Mouse (Mus musculus) G1E-ER4 (cell line): ENCODE measurements around the gene Tmem251. TPM values are rescaled to one million over a fixed set of nuclear protein-coding genes. Genes with fewer than 3 reads are reported as not detected.

Source experiments
- GATA1 ChIP-seq: IDR thresholded peaks from one replicate; pipeline ENCODE4 v1.8.0; 2012; ENCODE audit warnings: low read length, inconsistent platforms
- polyA plus RNA-seq: library from polyadenylated mRNA; stranded (reverse); fragments of >175 nt; gene quantifications from 2 replicates; pipeline ENCODE4 v1.2.3, GENCODE M21; 2012

Tmem251 gene
- polyA plus RNA-seq, 1 experiment: 2.9 TPM

GRCm38 (mm10) chr12:102729855-102730797 lies 13.4 kb upstream of the Tmem251 start:
- TF ChIP-seq GATA1: no peak

DNA sequence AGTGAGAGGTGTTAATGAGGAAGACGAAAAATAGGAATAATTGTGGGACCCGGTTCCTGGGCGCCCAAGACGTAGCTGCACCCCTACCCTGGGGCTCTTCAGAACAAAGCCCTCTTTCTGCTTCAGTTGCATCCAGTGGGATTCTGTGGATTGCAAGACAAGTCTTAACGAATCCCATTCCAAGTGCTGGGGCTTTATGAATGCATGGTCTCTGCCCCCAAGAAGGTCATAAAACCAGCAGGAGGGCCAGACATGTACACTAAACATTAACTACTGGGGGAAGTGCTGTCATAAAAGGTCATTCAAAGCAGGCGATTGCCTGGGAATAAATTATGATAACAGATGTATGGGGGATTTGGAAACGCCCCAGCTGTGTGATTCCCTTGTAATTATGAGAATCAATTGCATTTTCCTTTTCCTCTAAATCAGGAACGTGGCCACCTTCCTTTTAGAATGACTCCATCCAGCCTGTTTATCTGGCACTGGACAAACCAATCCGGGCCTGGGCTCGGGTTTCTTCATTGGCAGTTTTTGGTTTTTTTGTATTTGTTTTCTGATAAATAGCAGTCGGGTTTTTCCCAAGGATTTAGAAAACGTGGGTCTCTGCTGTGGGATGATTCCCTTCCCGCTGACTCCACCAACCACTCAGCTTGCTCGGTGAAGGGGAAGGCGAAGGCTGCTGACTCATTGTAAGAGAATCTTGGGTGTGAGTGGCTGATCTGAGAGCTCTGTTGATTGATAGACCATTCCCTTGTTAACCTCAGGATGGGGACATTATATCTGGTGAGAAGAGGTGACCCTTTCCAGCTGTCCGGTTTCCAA lies 12.6 kb upstream of the Tmem251 start:
- no peak for TF ChIP-seq GATA1

DNA sequence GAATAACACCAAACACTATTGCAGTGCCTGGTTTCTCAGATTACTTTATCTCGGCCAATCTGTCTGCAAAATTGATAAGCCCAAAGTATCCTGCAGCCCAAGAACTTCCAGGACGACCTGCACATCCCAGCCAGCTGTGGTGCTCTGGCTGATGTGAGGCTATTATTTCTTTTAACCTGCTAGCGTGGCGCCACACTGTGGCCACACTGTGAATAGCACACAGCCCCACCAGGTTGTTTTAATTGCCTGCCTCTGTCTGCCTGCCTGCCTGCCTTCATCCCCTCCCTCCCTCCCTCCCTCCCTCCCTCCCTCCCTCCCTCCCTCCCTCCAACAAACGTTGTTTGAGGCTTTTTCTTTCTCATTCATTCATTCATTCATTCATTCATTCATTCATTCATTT lies 10.2 kb upstream of the Tmem251 start:
- no peak for TF ChIP-seq GATA1

DNA sequence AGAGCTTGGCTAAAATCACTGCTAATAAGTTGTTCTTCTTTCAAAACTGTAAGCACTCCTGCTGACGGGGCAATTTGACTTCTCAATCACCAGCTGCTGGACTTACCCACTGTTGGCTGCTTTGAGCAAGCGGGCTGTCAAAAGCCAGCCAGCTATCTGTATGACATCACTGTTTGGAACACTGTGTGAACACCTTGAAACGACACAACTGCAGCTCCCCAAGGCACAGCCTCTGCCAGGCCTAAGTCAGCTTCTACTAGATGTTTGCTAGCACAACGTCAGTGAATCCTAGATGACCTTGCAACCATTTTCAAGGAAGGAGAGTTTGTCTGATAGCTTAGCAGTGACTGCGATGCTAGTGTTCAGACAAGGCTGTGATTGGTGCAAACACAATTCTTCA lies 4.5 kb upstream of the Tmem251 start:
- TF ChIP-seq GATA1: no peak

DNA sequence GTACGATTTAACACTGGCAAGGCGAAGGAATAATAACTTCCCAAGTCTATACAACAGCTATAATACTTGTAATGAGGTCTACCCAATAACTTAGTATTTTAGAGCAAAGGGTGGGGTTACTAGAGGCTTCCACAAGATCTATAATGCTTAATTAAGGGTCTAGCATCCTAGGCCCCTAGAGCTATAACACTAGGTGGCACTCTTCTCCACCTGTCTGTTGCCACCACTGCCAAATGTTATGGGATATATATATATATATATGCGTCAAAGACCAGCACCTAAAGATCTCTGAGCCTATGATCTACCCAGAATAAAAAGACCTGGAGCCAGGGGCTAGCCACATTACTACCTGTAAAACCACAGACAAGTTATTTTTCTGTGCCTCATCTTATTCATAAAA lies 3.3 kb upstream of the Tmem251 start:
- no peak for TF ChIP-seq GATA1

- no peak for TF ChIP-seq GATA1
These were observed 1.5 kb upstream of the Tmem251 start for GRCm38 (mm10) chr12:102742056-102742455.

DNA sequence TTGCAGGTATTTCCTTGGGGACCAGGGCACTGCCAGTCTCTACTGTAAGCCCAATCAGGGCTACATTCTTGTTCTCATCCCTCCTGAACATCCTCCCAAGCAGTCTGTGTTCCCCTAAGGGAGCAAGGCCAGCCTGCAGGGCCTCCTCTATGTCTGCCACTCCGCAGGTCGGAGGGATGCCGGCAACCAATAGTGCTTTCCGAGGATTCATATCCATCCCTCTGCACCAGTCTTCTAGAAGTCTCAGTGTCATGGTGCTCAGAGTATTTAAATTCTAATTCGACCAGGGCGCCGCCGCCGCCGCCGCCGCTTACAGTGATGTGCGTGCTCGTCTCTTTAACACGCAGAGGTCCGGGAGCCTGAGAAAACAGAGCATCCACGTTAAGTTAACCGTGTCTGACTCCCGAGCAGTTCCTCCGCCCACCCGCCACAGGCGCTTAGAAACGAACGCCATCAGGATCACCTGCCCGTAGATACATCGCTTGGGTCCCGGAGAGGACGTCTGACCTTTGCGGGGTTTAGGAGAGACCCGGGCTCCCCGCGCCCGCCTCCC lies 450 bp upstream of the Tmem251 start:
- no peak for TF ChIP-seq GATA1

DNA sequence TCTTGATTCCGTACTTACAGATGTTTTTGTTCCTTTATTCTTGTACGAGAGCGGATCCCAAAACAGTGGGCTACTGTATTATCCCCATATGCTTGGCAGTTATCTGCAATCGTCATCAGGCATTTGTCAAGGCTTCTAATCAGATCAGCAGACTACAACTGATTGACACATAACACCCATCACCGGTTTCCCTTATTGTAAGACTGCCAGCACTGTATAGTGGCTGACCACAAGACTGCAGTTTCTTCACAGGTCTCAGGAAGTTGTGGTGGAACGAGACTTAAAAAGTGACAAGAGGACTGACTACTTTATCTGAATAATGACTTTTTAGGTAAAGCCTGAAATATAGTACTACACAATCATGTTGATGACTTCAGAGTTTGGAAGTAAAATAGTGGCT lies 1.3 kb downstream of the Tmem251 start:
- TF ChIP-seq GATA1: peak; percentile 59

- no peak for TF ChIP-seq GATA1
These were observed 4.7 kb downstream of the Tmem251 start for GRCm38 (mm10) chr12:102748256-102748655.

- TF ChIP-seq GATA1: no peak
These were observed 12.7 kb downstream of the Tmem251 start for GRCm38 (mm10) chr12:102756304-102756703.

DNA sequence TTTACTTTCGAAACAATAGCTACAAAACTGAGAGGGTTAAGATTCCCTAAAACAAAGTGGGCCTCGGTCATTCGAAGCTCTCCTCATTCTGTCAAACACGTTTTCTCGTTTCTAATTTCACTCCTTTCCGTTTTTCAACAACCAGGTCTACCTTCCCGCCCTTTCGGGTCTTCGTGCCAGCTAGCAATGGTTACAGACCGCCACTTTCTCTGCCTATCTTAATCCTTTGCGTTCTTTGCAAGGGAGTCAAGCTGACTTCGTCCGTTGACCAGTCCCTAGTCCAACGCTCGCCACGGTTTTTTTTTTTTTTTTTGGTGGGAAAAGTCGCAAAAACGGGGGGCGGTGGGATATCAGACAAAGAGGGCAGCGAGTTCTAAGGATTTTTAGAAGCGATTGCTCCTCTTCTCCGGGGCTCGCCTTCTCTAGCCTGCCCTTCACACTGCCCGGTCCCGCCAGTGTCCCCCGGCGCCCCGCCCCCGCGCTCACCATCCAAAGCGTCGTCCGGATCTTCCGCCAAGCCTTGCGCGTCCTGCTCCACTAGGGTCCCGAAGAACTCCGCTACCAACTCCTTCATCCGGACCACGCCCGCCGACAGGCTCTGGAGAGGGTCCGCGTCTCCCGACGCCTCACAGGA lies 13.6 kb downstream of the Tmem251 start:
- no peak for TF ChIP-seq GATA1

DNA sequence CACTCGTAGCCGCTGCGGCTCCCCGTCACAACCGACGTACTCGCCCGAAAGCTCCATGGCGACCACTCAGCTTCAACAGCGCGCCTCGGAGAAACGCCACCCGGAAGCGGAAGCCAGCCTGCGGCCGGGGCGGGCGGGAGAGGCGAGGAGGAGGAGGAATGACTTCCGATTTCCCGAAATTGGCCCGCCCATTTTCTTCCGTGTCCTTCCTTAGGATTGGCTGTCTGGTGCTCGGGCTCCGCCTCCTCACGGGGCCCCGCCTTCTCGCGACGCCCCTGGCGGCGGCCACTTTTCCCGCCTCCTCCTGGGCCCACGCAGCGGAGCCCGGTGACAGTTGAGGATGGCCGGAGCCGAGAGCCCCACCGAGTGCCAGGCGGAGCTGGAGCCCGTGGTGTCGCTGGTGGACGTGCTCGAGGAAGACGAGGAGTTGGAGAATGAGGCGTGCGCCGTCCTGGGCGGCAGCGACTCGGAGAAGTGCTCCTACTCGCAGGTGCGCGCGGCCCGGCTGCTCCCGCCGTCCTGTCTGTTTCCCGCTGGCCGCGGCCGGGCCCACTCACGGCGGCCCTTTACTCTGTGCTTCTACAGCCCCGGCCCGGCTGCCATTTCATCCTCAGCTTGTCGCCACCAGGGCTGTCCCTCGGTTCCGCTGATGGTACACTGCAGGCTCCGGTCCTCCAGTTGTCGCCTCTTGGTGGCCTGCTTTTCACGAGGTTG lies 14.3 kb downstream of the Tmem251 start, which contains the start of the genes Gm28051, Gon7 and Ubr7:
TSS of gene Gm28051 (minus strand) at position 77 of the 714 bp plus-strand sequence.
TSS of gene Gon7 (minus strand) at position 115 of the 714 bp plus-strand sequence.
TSS of gene Ubr7 (plus strand) at position 279 of the 714 bp plus-strand sequence.
- TF ChIP-seq GATA1: no peak

DNA sequence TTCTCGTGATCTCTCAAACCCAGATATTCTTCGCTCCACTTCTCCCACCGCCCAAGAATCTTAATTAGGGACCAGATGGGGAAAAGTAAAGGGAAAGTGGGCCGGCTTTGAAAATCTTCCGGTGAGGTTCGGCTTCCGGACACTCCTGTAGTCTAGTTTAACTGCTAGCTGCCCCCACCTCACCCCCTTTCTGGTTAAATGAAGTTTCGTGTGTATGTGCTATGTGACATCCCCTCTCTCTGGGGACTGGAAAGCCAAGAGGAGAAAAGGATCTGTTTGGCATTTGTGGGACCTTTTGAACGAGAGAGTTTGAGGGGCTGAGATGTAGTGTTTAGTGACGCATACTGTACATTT lies 14.8 kb downstream of the Tmem251 start, which contains the start of gene Gm20604:
TSS of gene Gm20604 (minus strand) at position 270 of the 354 bp plus-strand sequence.
- TF ChIP-seq GATA1: no peak

- TF ChIP-seq GATA1: no peak
These were observed 15.4 kb downstream of the Tmem251 start for GRCm38 (mm10) chr12:102758936-102759335.

DNA sequence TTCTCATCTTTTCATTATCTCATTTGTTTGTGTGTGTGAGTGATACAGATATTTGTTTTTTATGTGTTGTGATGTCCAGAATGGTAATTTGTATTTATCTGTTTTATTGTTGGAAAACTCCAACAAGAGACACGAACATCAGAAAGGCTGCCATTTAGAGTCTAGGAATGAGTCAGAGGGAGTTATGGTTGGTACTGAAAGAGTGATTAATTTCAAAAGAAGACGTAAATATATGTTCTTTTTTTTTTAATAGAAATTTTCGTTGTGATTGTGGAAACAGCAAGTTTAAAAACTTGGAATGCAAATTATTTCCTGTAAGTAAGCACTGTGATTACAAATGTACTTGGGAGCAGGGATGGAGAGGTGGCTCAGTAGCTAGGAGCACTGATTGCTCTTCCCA lies 18.1 kb downstream of the Tmem251 start:
- no peak for TF ChIP-seq GATA1
